Mouse (Mus musculus): ENCODE results near the gene Usp29. TPM values are rescaled to one million over a fixed set of nuclear protein-coding genes. Genes with fewer than 3 reads are reported as not detected.

The Usp29 gene
- polyA plus RNA-seq, 1 experiment from 2014 or later, result 42.4 TPM

- ATAC-seq (replicated peaks), result 0 out of 2 replicates have a peak, but pooled peaks have one; percentile 19
- WGBS, result 74% methylated on average over 9 of the region's 9 CpGs
- Histone ChIP-seq H3K4me1 (no peaks in the 10 kb centered on the region), H3K27me3 (replicated peaks) (no peaks in the 10 kb centered on the region), H3K9ac (no peak overlapping the region), H3K4me2 (no peak overlapping the region), H3K27ac (no peak overlapping the region), H3K36me3 (replicated peaks) (no peaks in the 10 kb centered on the region), H3K4me3 (no peak overlapping the region), H3K9me3 (no peaks in the 10 kb centered on the region)
Observed at GRCm38 (mm10) chr7:6799105-6799805, 68.9 kb downstream of the Usp29 start.

- WGBS, result 90% methylated on average over 12 of the region's 12 CpGs
Observed at GRCm38 (mm10) chr7:6800586-6801441, 70.4 kb downstream of the Usp29 start.

GRCm38 (mm10) chr7:6801642-6802041, 71.3 kb downstream of the Usp29 start:
- Histone ChIP-seq H3K27me3 (replicated peaks) (no peaks in the 10 kb centered on the region), H3K36me3 (replicated peaks) (no peaks in the 10 kb centered on the region), H3K4me1 (no peaks in the 10 kb centered on the region), H3K4me2 (no peak overlapping the region), H3K4me3 (no peak overlapping the region), H3K9me3 (no peaks in the 10 kb centered on the region), H3K27ac (no peak overlapping the region), H3K9ac (no peak overlapping the region)
- 88% methylated on average over 6 of the region's 6 CpGs for WGBS
- ATAC-seq (replicated peaks), result no peak

More at GRCm38 (mm10) chr7:6800586-6801441, 70.4 kb downstream of the Usp29 start:
- Histone ChIP-seq H3K27me3 (replicated peaks) (no peaks in the 10 kb centered on the region), H3K9me3 (no peaks in the 10 kb centered on the region), H3K4me1 (no peaks in the 10 kb centered on the region), H3K27ac (no peak overlapping the region), H3K36me3 (replicated peaks) (no peaks in the 10 kb centered on the region), H3K9ac (no peak overlapping the region), H3K4me3 (no peak overlapping the region), H3K4me2 (no peak overlapping the region)
- no peak for ATAC-seq (replicated peaks)

- WGBS, result 6% methylated on average over 3 of the region's 3 CpGs
- H3K4me1 ChIP-seq, result peaks cover 35% of the 10 kb centered on the region
- H3K9ac ChIP-seq, result no peak overlapping the region
- peak; percentile 94 for ATAC-seq (replicated peaks)
- no peak overlapping the region for H3K4me3 ChIP-seq
- H3K36me3 ChIP-seq (replicated peaks), result no peaks in the 10 kb centered on the region
- no peaks in the 10 kb centered on the region for H3K27me3 ChIP-seq (replicated peaks)
- H3K27ac ChIP-seq, result peak overlapping the region; percentile 79
- no peaks in the 10 kb centered on the region for H3K9me3 ChIP-seq
- no peak overlapping the region for H3K4me2 ChIP-seq
Observed at GRCm38 (mm10) chr7:6810556-6810955, 80.2 kb downstream of the Usp29 start.

GRCm38 (mm10) chr7:6814971-6815370, 84.6 kb downstream of the Usp29 start:
- Histone ChIP-seq H3K4me1 (peaks cover 49% of the 10 kb centered on the region), H3K9me3 (no peaks in the 10 kb centered on the region), H3K4me2 (no peak overlapping the region), H3K27ac (0 out of 2 replicates have a peak overlapping the region, but pooled peaks have one; percentile 5), H3K36me3 (replicated peaks) (no peaks in the 10 kb centered on the region), H3K4me3 (no peak overlapping the region), H3K27me3 (replicated peaks) (no peaks in the 10 kb centered on the region), H3K9ac (no peak overlapping the region)
- ATAC-seq (replicated peaks), result no peak
- 55% methylated on average over 8 of the region's 8 CpGs for WGBS

- peak overlapping the region; percentile 58 for H3K27ac ChIP-seq
- H3K9me3 ChIP-seq, result no peaks in the 10 kb centered on the region
- H3K4me2 ChIP-seq, result no peak overlapping the region
- peaks cover 32% of the 10 kb centered on the region for H3K4me1 ChIP-seq
- no peaks in the 10 kb centered on the region for H3K36me3 ChIP-seq (replicated peaks)
- ATAC-seq (replicated peaks), result peak; percentile 84
- no peaks in the 10 kb centered on the region for H3K27me3 ChIP-seq (replicated peaks)
- WGBS, result 55% methylated on average over 5 of the region's 5 CpGs
- H3K9ac ChIP-seq, result no peak overlapping the region
- no peak overlapping the region for H3K4me3 ChIP-seq
Observed at GRCm38 (mm10) chr7:6816706-6817376, 86.5 kb downstream of the Usp29 start.

GRCm38 (mm10) chr7:6820296-6820695, 89.9 kb downstream of the Usp29 start:
- Histone ChIP-seq H3K9ac (no peak overlapping the region), H3K36me3 (replicated peaks) (no peaks in the 10 kb centered on the region), H3K27ac (no peak overlapping the region), H3K4me1 (peaks cover 21% of the 10 kb centered on the region), H3K4me3 (no peak overlapping the region), H3K4me2 (no peak overlapping the region), H3K9me3 (no peaks in the 10 kb centered on the region), H3K27me3 (replicated peaks) (no peaks in the 10 kb centered on the region)
- WGBS, result 90% methylated on average over 6 of the region's 6 CpGs
- no peak for ATAC-seq (replicated peaks)

- WGBS, result 51% methylated on average over 4 of the region's 4 CpGs
- 0 out of 2 replicates have a peak, but pooled peaks cover 2% of the 10 kb centered on the region for H3K4me1 ChIP-seq
Observed at GRCm38 (mm10) chr7:6822633-6823032, 92.3 kb downstream of the Usp29 start.

GRCm38 (mm10) chr7:6823673-6824072, 93.3 kb downstream of the Usp29 start:
- Histone ChIP-seq H3K9ac (no peak overlapping the region), H3K4me2 (no peak overlapping the region), H3K27me3 (replicated peaks) (no peaks in the 10 kb centered on the region), H3K4me1 (0 out of 2 replicates have a peak, but pooled peaks cover 1% of the 10 kb centered on the region), H3K27ac (no peak overlapping the region), H3K4me3 (no peak overlapping the region), H3K9me3 (no peaks in the 10 kb centered on the region), H3K36me3 (replicated peaks) (no peaks in the 10 kb centered on the region)
- 25% methylated on average over 2 of the region's 2 CpGs for WGBS
- ATAC-seq (replicated peaks), result no peak

More at GRCm38 (mm10) chr7:6822633-6823032, 92.3 kb downstream of the Usp29 start:
- H3K4me3 ChIP-seq, result no peak overlapping the region
- no peak for ATAC-seq (replicated peaks)
- no peaks in the 10 kb centered on the region for H3K9me3 ChIP-seq
- H3K27me3 ChIP-seq (replicated peaks), result no peaks in the 10 kb centered on the region
- no peak overlapping the region for H3K9ac ChIP-seq
- no peak overlapping the region for H3K27ac ChIP-seq
- no peaks in the 10 kb centered on the region for H3K36me3 ChIP-seq (replicated peaks)
- no peak overlapping the region for H3K4me2 ChIP-seq

- Histone ChIP-seq H3K27ac (no peak overlapping the region), H3K27me3 (replicated peaks) (no peaks in the 10 kb centered on the region), H3K4me1 (peaks cover 14% of the 10 kb centered on the region), H3K36me3 (replicated peaks) (no peaks in the 10 kb centered on the region), H3K4me2 (no peak overlapping the region), H3K4me3 (no peak overlapping the region), H3K9me3 (no peaks in the 10 kb centered on the region), H3K9ac (no peak overlapping the region)
- 88% methylated on average over 11 of the region's 11 CpGs for WGBS
- ATAC-seq (replicated peaks), result no peak
Observed at GRCm38 (mm10) chr7:6825966-6826647, 95.7 kb downstream of the Usp29 start.

GRCm38 (mm10) chr7:6829148-6829547, 98.8 kb downstream of the Usp29 start:
- Histone ChIP-seq H3K9me3 (no peaks in the 10 kb centered on the region), H3K4me1 (peaks cover 14% of the 10 kb centered on the region), H3K27ac (peak overlapping the region; percentile 81), H3K27me3 (replicated peaks) (no peaks in the 10 kb centered on the region), H3K4me2 (no peak overlapping the region), H3K9ac (no peak overlapping the region), H3K36me3 (replicated peaks) (no peaks in the 10 kb centered on the region), H3K4me3 (no peak overlapping the region)
- ATAC-seq (replicated peaks), result peak; percentile 89
- WGBS, result 7% methylated on average over 2 of the region's 2 CpGs
